Mouse (Mus musculus) embryonic facial prominence, embryonic 15.5 days (tissue): ENCODE results near the gene Olfr223. TPM values are rescaled to one million over a fixed set of nuclear protein-coding genes. Genes with fewer than 3 reads are reported as not detected.

Experiments used
- ATAC-seq: fragments of 200-750 bp; cut with Nextera tagmentation; 2 replicates; pipeline ENCODE4 v1.8.0; 2017; ENCODE audit warnings: low read depth, moderate TSS enrichment; ENCODE audit not compliant: insufficient number of reproducible peaks, low FRiP score, low TSS enrichment
- H3K27ac ChIP-seq: fragments of 300-500 bp; sonication (generic); replicated peaks from 2 replicates; pipeline ENCODE4 v1.5.1; 2015; ENCODE audit warnings: mild to moderate bottlenecking, inconsistent platforms
- H3K27me3 ChIP-seq: fragments of 300-500 bp; sonication (generic); 2 replicates; pipeline ENCODE4 v1.6.1; 2015; ENCODE audit warnings: inconsistent platforms
- H3K36me3 ChIP-seq: fragments of 300-500 bp; sonication (generic); 2 replicates; pipeline ENCODE4 v1.6.1; 2015; ENCODE audit warnings: mild to moderate bottlenecking, inconsistent platforms
- H3K4me1 ChIP-seq: fragments of 300-500 bp; sonication (generic); 2 replicates; pipeline ENCODE4 v1.6.1; 2015; ENCODE audit warnings: inconsistent platforms
- H3K4me2 ChIP-seq: fragments of 300-500 bp; sonication (generic); replicated peaks from 2 replicates; pipeline ENCODE4 v1.6.1; 2015; ENCODE audit warnings: mild to moderate bottlenecking, inconsistent platforms
- H3K4me3 ChIP-seq: fragments of 300-500 bp; sonication (generic); replicated peaks from 2 replicates; pipeline ENCODE4 v1.5.1; 2015; ENCODE audit warnings: mild to moderate bottlenecking, inconsistent platforms
- H3K9ac ChIP-seq: fragments of 300-500 bp; sonication (generic); 2 replicates; pipeline ENCODE4 v1.6.1; 2015; ENCODE audit warnings: inconsistent platforms
- H3K9me3 ChIP-seq: fragments of 300-500 bp; sonication (generic); replicated peaks from 2 replicates; pipeline ENCODE4 v1.6.1; 2016; ENCODE audit warnings: inconsistent platforms
- WGBS: fragments of 180-500 bp; shearing (Covaris S2); methylation state at CpG from one replicate; pipeline ENCODE4 v1.1.7; 2015; 5-methylcytosine and 5-hydroxymethylcytosine counted together
- polyA plus RNA-seq: library from polyadenylated mRNA; unstranded; fragments of >200 nt; fragmentation: Nextera tagmentation; extraction: Ambion mirVana; gene quantifications from 2 replicates; pipeline ENCODE4 v1.2.1, GENCODE M21; 2015

Olfr223 gene
- polyA plus RNA-seq = not detected in 2 replicates

DNA sequence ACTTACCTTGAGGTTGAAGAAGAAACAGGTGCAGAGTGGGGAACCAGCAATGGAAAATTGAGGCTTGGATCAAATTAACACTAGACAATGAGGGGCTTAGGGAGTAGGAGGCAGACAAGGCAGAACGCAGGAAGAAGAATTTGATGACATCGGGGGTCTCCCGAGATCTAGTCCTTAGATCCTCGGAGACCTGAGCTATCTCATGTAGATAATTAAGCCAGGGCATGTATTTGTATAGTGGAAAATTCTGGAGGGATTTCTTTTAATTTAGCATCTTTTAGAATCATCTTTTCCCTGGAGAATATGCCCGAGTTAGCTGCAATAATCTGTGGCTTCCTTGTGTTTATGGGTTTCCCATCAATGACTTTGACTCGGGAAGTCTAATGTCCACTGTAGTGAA, at the start of gene Olfr223:
TSS of gene Olfr223 (minus strand) at position 101 of the 400 bp plus-strand sequence.
- H3K36me3 ChIP-seq = no peaks in the 10 kb centered on the region
- no peak within 1 kb of the TSS for H3K4me3 ChIP-seq
- no peaks in the 10 kb centered on the region for H3K4me1 ChIP-seq
- 74% methylated on average over 6 of the region's 6 CpGs for WGBS
- H3K27ac ChIP-seq = no peak within 1 kb of the TSS
- no peak within 1 kb of the TSS for H3K9ac ChIP-seq
- no peak for ATAC-seq
- peaks cover 4% of the 10 kb centered on the region; the same call in 1 of the 2 replicates for H3K27me3 ChIP-seq
- no peak within 1 kb of the TSS for H3K4me2 ChIP-seq
- no peaks in the 10 kb centered on the region for H3K9me3 ChIP-seq

DNA sequence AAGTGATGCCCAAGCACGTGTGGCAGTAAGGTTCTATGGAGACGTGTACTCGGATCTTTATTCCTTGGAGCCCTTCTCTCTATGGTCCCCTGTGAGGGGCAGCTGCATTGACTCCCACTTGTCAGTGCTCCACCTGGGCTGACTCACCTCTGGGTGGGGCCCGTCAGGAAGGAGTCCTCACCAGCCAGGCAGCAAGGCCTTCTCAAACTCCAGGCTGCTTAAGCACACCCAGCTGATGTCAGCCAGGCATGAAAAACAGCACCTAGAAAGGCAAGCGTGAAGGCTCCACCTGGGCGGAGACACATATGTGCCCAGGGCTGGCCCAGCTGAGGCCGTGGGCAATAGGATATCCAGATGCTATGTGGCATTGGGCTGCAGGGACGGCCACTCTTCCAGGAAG, 49.3 kb upstream of the Olfr223 start:
- H3K27ac ChIP-seq = no peak overlapping the region
- ATAC-seq = no peak
- H3K4me1 ChIP-seq = peaks cover 12% of the 10 kb centered on the region
- H3K27me3 ChIP-seq = no peaks in the 10 kb centered on the region
- H3K4me2 ChIP-seq = no peak overlapping the region
- 82% methylated on average over 8 of the region's 8 CpGs for WGBS
- H3K4me3 ChIP-seq = no peak overlapping the region
- H3K9me3 ChIP-seq = no peaks in the 10 kb centered on the region
- H3K9ac ChIP-seq = no peak overlapping the region
- H3K36me3 ChIP-seq = no peaks in the 10 kb centered on the region

DNA sequence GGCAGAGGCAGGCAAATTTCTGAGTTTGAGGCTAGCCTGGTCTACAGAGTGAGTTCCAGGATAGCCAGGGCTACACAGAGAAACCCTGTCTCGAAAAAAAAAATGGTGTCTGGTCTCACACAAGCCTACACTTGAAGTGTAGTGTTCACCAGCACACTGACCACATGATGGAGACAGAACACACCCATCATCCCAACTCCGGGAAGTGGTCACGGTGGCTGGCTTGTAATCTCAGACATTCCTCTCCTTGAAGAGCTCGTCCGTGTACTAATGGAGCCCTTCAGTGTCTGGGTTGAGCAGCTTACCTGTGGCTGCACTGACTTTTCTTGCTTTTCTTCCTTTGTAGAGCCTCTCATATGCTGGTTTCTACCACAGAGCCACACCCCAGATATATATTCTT, 48.1 kb upstream of the Olfr223 start:
- no peak overlapping the region for H3K4me2 ChIP-seq
- WGBS = 59% methylated on average over 5 of the region's 5 CpGs

DNA sequence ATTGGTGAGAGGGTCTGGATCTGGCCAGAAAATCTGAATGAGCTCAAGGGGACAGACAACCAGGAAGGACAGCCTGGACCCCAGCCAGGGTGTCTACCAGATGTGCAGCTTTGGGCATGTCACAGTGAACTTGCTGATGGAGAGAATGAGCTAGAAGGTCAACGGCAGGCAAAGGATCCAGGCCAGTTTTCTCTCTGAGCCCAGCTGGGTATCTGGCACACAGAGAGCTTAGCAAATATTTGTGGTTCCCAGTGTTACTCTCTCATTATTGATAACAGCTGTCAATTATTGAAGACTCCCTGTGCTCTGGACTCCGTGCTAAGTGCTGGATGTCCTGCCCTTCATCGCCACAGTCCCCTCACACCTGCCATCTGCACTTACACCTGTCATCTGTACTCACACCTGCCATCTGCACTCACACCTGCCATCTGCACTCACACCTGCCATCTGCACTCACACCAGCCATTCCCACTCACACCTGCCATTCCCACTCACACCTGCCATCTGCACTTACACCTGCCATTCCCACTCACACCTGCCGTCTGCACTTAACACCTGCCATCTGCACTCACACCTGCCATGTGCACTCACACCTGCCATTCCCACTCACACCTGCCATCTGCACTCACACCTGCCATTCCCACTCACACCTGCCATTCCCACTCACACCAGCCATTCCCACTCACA, 47.0 kb upstream of the Olfr223 start:
- no peak overlapping the region for H3K4me2 ChIP-seq

More for the DNA sequence above, 48.1 kb upstream of the Olfr223 start:
- no peak overlapping the region for H3K27ac ChIP-seq
- H3K4me1 ChIP-seq = peaks cover 14% of the 10 kb centered on the region
- H3K27me3 ChIP-seq = no peaks in the 10 kb centered on the region
- H3K9ac ChIP-seq = no peak overlapping the region
- no peaks in the 10 kb centered on the region for H3K9me3 ChIP-seq
- ATAC-seq = no peak
- H3K36me3 ChIP-seq = no peaks in the 10 kb centered on the region
- H3K4me3 ChIP-seq = no peak overlapping the region

DNA sequence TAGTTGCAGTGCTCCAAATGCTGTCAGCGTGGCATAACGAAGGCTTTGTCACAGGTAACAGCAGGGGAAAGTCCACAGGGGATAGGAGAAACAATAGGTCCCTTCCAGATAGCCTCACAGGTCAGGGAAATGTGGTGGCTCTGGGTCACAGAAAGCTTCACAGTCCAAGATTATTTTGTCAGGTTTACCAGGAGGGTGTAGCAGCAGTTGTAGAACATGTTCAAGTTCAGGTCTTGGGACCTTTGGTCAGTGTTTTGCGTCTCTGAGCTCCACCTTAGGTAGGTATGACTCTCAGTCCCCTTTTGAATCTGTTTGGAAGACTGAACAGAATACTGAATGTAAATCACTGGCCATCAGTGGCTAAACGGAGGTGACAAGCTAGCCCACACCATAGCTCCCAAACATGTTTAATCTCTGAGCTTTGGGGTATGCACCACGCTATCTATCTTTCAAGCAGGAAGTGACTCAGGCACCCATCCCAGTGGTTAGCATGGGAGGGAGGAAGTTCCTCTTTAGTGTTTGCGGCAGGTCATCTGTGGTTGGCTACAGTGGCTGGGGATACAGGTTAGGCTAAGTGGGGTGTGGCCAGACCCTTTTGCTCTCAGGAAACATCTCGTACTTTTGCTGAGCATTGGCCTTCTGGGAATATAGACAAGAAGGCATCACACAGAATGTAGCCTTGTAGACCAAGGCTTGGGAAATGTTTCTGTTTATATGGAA, 43.8 kb upstream of the Olfr223 start:
- no peak for ATAC-seq
- Histone ChIP-seq H3K27me3 (no peaks in the 10 kb centered on the region), H3K27ac (no peak overlapping the region), H3K4me2 (no peak overlapping the region), H3K36me3 (no peaks in the 10 kb centered on the region), H3K9me3 (no peaks in the 10 kb centered on the region), H3K4me3 (no peak overlapping the region), H3K4me1 (peaks cover 28% of the 10 kb centered on the region), H3K9ac (no peak overlapping the region)
- 78% methylated on average over 7 of the region's 7 CpGs for WGBS

More for the DNA sequence above, 47.0 kb upstream of the Olfr223 start:
- H3K4me3 ChIP-seq = no peak overlapping the region
- no peak overlapping the region for H3K27ac ChIP-seq
- H3K27me3 ChIP-seq = no peaks in the 10 kb centered on the region
- peaks cover 24% of the 10 kb centered on the region for H3K4me1 ChIP-seq
- H3K36me3 ChIP-seq = no peaks in the 10 kb centered on the region
- ATAC-seq = no peak
- WGBS = 50% methylated on average over 4 of the region's 4 CpGs
- H3K9ac ChIP-seq = no peak overlapping the region
- H3K9me3 ChIP-seq = no peaks in the 10 kb centered on the region

DNA sequence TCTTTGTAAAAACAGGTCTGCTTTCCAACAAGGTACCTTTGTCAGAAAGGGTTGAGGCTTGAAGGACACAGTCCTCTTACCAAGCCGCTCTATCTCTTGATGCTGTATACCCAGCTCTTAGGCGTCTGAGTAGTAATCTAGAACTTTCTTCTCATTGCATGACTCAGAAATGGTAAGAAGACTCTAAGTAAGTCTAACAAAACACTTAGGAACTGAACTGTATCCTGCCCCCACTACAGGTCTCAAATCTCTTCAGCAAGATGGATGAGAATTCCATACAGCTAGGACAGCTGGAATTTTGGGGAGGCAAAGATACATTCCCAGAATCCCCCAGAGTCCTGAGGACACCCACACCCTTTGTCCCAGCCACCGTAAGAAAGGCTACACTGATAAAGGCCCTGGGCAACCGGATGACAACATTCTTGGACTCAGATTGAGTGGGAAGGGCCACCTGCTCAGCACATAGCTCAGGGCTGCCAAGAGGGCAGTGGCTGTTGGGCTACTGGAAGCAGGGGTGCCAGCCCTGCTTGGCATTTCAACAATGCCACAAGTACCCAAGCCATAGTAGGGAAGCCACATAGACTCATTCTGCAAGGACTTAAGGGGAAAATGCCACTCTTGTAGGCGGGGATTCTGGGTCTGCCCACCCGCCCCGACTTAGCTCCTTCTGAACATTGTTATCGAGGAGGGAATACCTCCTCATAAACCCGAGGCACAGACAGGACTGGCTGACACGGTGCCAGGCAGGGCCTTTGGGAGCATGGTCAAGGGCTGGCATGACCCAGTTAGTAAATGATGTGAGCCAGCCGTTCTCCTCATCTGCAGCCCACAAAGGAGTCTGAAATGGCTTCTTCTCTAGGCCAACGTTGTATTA, 43.0 kb upstream of the Olfr223 start:
- no peak overlapping the region for H3K27ac ChIP-seq
- H3K4me2 ChIP-seq = no peak overlapping the region
- no peak overlapping the region for H3K4me3 ChIP-seq
- no peaks in the 10 kb centered on the region for H3K27me3 ChIP-seq
- no peak overlapping the region for H3K9ac ChIP-seq
- no peak for ATAC-seq
- WGBS = 74% methylated on average over 12 of the region's 12 CpGs
- peaks cover 28% of the 10 kb centered on the region for H3K4me1 ChIP-seq
- no peaks in the 10 kb centered on the region for H3K36me3 ChIP-seq
- no peaks in the 10 kb centered on the region for H3K9me3 ChIP-seq

DNA sequence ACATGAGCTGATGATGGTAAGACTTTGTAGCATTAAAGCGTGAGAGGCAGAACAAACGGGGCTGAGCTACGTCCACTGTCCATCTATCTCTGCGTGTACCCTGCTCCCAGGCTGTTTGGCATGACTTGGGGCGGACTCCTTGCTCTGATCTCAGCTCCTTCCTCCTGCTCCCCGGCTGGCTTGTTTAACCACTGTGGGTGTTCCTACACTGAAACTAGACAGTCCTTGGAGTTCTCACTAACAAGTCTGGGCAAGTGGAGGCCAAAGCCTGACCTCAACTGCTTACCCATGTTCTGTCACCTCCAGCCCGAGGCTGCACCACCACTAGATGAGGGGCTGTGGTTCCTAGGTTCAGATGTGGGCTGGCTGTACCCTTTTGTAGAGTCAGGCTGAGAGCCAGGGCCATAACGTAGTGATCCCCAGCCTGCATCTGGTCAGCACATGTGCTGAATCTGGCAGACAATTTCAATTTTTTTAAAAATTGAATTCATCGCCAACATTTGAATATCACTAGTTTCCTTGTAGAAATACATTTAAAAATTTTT, 42.2 kb upstream of the Olfr223 start:
- no peaks in the 10 kb centered on the region for H3K27me3 ChIP-seq
- no peaks in the 10 kb centered on the region for H3K36me3 ChIP-seq
- H3K4me2 ChIP-seq = no peak overlapping the region
- no peak overlapping the region for H3K9ac ChIP-seq
- peaks cover 28% of the 10 kb centered on the region for H3K4me1 ChIP-seq
- no peak overlapping the region for H3K4me3 ChIP-seq
- no peaks in the 10 kb centered on the region for H3K9me3 ChIP-seq
- WGBS = 48% methylated on average over 9 of the region's 9 CpGs
- peak; percentile 39; the same call in 1 of the 2 replicates for ATAC-seq
- peak overlapping the region; percentile 48; the same call in 1 of the 2 replicates for H3K27ac ChIP-seq

DNA sequence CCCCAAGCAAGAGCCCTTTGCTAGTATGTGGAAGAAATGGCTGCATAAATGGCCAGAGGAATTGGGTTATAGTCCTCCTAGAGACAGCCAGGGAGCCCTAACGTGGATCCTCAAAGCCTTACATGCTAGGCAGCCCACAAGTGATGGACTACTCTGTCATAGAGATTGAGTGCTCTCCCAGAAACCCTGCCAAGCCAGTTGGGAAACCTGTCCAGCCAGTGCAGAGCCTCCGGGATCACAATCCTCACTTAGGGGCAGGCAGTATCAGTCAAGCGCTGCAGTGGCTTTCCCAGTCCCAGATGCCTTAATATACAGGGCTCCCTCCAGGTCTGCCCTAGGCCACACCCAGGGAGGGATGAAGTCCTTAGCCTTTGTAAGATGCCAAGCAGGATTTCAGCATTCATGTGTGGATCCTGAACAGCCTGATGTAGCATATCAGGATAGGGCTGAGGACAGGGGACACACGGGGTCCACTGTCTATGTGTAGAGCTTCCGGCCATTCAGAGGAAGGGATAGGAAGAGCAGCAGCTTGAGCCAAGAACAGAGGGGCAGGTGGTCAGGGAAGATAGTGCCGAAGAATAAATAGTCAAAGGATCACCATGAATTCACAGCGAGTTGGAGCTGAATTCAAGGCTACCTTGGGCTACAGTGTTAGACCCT, 41.0 kb upstream of the Olfr223 start:
- H3K9me3 ChIP-seq = no peaks in the 10 kb centered on the region
- no peak overlapping the region for H3K9ac ChIP-seq
- H3K27ac ChIP-seq = 0 out of 2 replicates have a peak overlapping the region, but pooled peaks have one; percentile 30
- WGBS = 71% methylated on average over 7 of the region's 7 CpGs
- H3K27me3 ChIP-seq = no peaks in the 10 kb centered on the region
- ATAC-seq = no peak; the same call in 1 of the 2 replicates
- no peaks in the 10 kb centered on the region for H3K36me3 ChIP-seq
- H3K4me2 ChIP-seq = no peak overlapping the region
- no peak overlapping the region for H3K4me3 ChIP-seq
- H3K4me1 ChIP-seq = peaks cover 25% of the 10 kb centered on the region

DNA sequence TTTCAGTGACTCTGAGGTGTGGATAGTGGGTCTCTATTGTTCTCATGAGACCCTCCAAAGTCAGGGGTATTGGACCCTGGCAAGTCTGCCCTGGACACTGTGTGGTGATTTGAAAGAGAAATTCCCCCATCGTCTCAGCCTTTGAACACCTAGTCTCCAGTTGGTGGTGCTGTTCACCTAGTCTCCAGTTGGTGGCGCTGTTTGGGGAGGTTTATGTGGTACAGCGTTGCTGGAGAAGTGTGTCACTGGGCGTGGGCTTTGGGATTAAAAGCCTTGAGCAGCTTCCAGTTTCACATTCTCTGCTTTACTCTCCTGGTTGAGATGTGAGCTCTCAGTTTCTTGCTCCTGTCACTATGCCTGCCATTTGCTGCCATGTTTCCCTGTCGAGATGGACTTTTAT, 39.9 kb upstream of the Olfr223 start:
- H3K27ac ChIP-seq = no peak overlapping the region
- H3K4me2 ChIP-seq = no peak overlapping the region
- H3K9me3 ChIP-seq = no peaks in the 10 kb centered on the region
- no peaks in the 10 kb centered on the region for H3K36me3 ChIP-seq
- H3K9ac ChIP-seq = no peak overlapping the region
- WGBS = 19% methylated on average over 5 of the region's 5 CpGs
- H3K4me3 ChIP-seq = no peak overlapping the region
- H3K4me1 ChIP-seq = peaks cover 25% of the 10 kb centered on the region
- H3K27me3 ChIP-seq = no peaks in the 10 kb centered on the region
- no peak for ATAC-seq

DNA sequence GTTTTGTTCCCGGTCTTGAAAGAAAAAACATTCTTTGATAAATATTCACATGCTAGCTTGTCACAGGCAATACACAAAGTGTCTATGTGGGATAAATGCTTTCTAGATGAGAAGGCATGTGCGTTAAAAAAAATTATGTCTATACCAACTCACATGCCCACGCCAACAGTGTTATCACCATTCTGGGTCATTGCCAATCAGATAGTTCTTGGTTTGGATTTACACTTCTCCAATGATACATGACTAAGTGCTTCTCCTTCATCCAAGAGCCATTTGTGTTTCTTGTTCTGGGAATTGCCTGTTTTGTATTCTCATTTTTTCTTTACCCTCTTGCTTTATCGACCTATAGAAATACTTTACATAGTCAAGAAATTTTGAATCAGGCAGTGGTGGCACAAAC, 38.9 kb upstream of the Olfr223 start:
- Histone ChIP-seq H3K4me2 (no peak overlapping the region), H3K36me3 (no peaks in the 10 kb centered on the region), H3K9ac (no peak overlapping the region), H3K27me3 (no peaks in the 10 kb centered on the region), H3K4me1 (peaks cover 25% of the 10 kb centered on the region), H3K27ac (no peak overlapping the region), H3K9me3 (no peaks in the 10 kb centered on the region), H3K4me3 (no peak overlapping the region)
- WGBS = 84% methylated on average over 4 of the region's 4 CpGs
- no peak for ATAC-seq
